Mouse (Mus musculus) bone marrow, adult 2 months (tissue): ENCODE data around the gene R3hdm2.

Source experiments
- CTCF ChIP-seq: fragments of 200-500 bp; IDR thresholded peaks from 2 replicates; pipeline ENCODE4 v1.5.1; 2011; ENCODE audit warnings: low read length, control low read depth; ENCODE audit not compliant: control insufficient read depth, insufficient read depth
- POLR2A ChIP-seq: fragments of 200-500 bp; IDR thresholded peaks from 2 replicates; pipeline ENCODE4 v1.6.1; 2011; ENCODE audit warnings: low read depth, mild to moderate bottlenecking, control low read depth, low read length, borderline replicate concordance; ENCODE audit not compliant: control insufficient read depth

DNA sequence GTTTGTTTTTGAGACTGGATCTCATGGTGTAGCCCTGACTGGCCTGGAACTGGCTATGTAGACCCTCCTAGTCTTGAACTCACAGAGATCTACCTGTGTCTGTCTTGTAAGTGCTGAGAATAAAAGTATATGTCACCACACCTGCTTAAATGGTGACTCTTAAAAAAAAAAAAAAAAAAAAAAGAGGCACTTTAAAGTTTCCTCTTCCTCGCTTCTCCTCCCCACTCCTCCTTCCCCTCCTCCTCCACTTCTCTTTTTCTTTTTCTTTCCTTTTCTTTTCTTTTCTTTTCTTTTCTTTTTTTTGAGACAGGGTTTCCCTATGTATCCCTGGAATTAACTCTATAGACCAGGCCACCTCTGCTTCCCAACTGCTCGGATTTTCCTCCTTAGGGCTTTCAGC is 9.1 kb upstream of the R3hdm2 start:
- no peak for TF ChIP-seq CTCF
- no peak for TF ChIP-seq POLR2A
